14 mouse cellular contexts compared by ENCODE assay signal in the genomic region with DNA sequence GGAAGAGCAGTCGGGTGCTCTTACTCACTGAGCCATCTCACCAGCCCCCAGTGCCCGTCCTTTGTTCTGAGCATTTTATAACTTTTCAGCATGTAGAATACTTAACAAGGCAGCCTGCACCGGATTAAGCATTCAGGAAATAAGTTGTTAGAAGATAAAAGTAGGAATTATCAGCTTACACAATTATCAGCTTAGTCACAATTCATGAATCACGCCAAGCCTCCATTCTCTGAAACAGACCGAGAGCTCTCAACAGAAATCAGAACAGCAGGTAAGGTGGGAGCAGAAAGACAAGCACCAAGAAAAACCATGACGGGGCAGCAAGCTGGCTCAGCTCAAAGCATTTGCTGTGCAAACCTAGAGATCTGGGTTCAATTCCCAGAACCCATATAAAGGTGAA.
"Had no signal": no experiment of that assay in that cellular context is flagged by ENCODE, and none has a peak within 500 bp of the region (broad histone marks: within the 10 kb centered on the region; RNA-seq: fewer than 3 reads in every experiment).

No protein-coding gene starts in this region.

- H3K9me3 ChIP-seq: limb, embryonic 15.5 days; liver, embryonic 12.5 days; megakaryocyte, embryonic 14.5 days; midbrain, embryonic 12.5 days; neural tube, embryonic 12.5 days had no signal

- H3K4me2 ChIP-seq: limb, embryonic 15.5 days; liver, embryonic 12.5 days; lung, embryonic 14.5 days; midbrain, embryonic 12.5 days; neural tube, embryonic 12.5 days had no signal

- H3K27me3 ChIP-seq: limb, embryonic 15.5 days; liver, embryonic 12.5 days; megakaryocyte, embryonic 14.5 days; midbrain, embryonic 12.5 days; neural tube, embryonic 12.5 days had no signal

- DNase-seq: kidney, postnatal 36 days; lung, postnatal 10 days; lung, postnatal 4 days; spleen, adult 18-20 months; thymus, adult 18-20 months; thymus, postnatal 25 days had no signal

- H3K4me3 ChIP-seq: limb, embryonic 15.5 days; liver, embryonic 12.5 days; megakaryocyte, embryonic 14.5 days; midbrain, embryonic 12.5 days; neural tube, embryonic 12.5 days had no signal

- H3K27ac ChIP-seq: kidney, postnatal 0 days; limb, embryonic 15.5 days; liver, embryonic 12.5 days; midbrain, embryonic 12.5 days; neural tube, embryonic 12.5 days had no signal

- H3K9ac ChIP-seq: limb, embryonic 15.5 days; liver, embryonic 12.5 days; lung, embryonic 14.5 days; midbrain, embryonic 12.5 days; neural tube, embryonic 12.5 days had no signal

- ATAC-seq: intestine, embryonic 16.5 days; liver, embryonic 12.5 days had no signal

- H3K36me3 ChIP-seq: limb, embryonic 15.5 days; liver, embryonic 12.5 days; midbrain, embryonic 12.5 days; neural tube, embryonic 12.5 days had no signal
